Mouse (Mus musculus): ENCODE results near the gene Gm10722.
"Not testable (repeated sequence)": the region's sequence is repeated elsewhere in the genome, so short reads cannot be mapped to it uniquely, and the experiment has no call there.

Gm10722 gene

GRCm38 (mm10) chr9:3025653-3026052 is 24.9 kb downstream of the Gm10722 start:
- peak; percentile 80 for DNase-seq (ENCODE audit: low spot score)

- not testable (repeated sequence) for DNase-seq (ENCODE audit: low spot score)
Measured at GRCm38 (mm10) chr9:3026136-3026535, 25.4 kb downstream of the Gm10722 start.

GRCm38 (mm10) chr9:3026741-3027140 is 26.0 kb downstream of the Gm10722 start:
- not testable (repeated sequence) for DNase-seq (ENCODE audit: low spot score)

- DNase-seq (ENCODE audit: low spot score): not testable (repeated sequence)
Measured at GRCm38 (mm10) chr9:3027200-3027599, 26.5 kb downstream of the Gm10722 start.

- DNase-seq (ENCODE audit: low spot score): peak; percentile 86
Measured at GRCm38 (mm10) chr9:3029276-3030000, 28.7 kb downstream of the Gm10722 start.

GRCm38 (mm10) chr9:3030677-3031318 is 30.1 kb downstream of the Gm10722 start:
- DNase-seq (ENCODE audit: low spot score): not testable (repeated sequence)

- DNase-seq (ENCODE audit: low spot score): not testable (repeated sequence)
Measured at GRCm38 (mm10) chr9:3034299-3034698, 33.6 kb downstream of the Gm10722 start, which contains the start of gene Gm17535. TSS of gene Gm17535 (plus strand) at chr9:3034599.

- not testable (repeated sequence) for DNase-seq (ENCODE audit: low spot score)
Measured at GRCm38 (mm10) chr9:3036577-3036976, 35.9 kb downstream of the Gm10722 start, which contains the start of gene Gm10715. TSS of gene Gm10715 (plus strand) at chr9:3036877.

- not testable (repeated sequence) for DNase-seq (ENCODE audit: low spot score)
Measured at GRCm38 (mm10) chr9:3038161-3038560, 37.4 kb downstream of the Gm10722 start.

All from spleen, adult 12 weeks (tissue).